Comparison of ENCODE assay signal across 7 mouse cellular contexts in the genomic region with DNA sequence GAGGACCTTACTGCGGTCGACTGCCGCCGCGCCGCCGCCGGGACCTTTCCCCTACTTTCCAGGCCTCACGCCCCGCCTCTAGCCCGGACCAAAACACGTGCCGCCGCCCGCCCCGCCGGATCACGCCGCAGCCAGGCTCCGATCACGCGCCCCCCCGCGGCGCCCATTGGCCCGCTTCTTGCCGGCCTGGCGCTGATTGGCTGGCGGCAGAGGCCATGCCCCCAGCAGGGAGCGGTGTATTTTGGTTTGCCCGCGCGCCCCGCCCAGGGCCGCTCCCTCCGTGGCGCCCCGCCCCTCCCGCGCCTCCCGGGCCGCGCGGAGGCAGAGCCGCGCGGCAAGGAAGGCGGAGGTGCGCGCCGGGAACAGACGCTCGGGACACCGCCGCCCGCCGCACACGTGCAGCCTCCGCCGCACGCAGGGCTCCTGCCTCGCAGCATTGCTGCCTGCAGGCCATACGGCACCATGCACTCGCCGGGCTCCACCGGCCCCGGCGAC. TPM values are rescaled to one million over a fixed set of nuclear protein-coding genes. Genes with fewer than 3 reads are reported as not detected.
DNase-seq lines count a peak whose midpoint lies in the region; ATAC-seq lines count a peak whose summit lies in the region.

A gene (plus strand): TSS at position 212 of the 495 bp plus-strand sequence.

- under 1% methylated on average over 68 of the region's 68 CpGs for WGBS in embryonic facial prominence, embryonic 10.5 days
- WGBS in limb, embryonic 10.5 days, result under 1% methylated on average over 68 of the region's 68 CpGs
- WGBS in midbrain, embryonic 13.5 days, result under 1% methylated on average over 60 of the region's 68 CpGs

- peaks cover 12% of the 10 kb centered on the region; the same call in 1 of the 2 replicates for H3K27me3 ChIP-seq in embryonic facial prominence, embryonic 10.5 days (replicated peaks; ENCODE audit: low read depth, poor library complexity, severe bottlenecking)
- no peaks in the 10 kb centered on the region for H3K27me3 ChIP-seq in limb, embryonic 10.5 days (ENCODE audit: low read depth, poor library complexity, severe bottlenecking)
- peaks cover 8% of the 10 kb centered on the region; the same call in 1 of the 2 replicates for H3K27me3 ChIP-seq in midbrain, embryonic 13.5 days

- peaks cover 29% of the 10 kb centered on the region for H3K36me3 ChIP-seq in embryonic facial prominence, embryonic 10.5 days (replicated peaks)
- peaks cover 28% of the 10 kb centered on the region for H3K36me3 ChIP-seq in limb, embryonic 10.5 days
- H3K36me3 ChIP-seq in midbrain, embryonic 13.5 days, result peaks cover 22% of the 10 kb centered on the region

- H3K9me3 ChIP-seq in embryonic facial prominence, embryonic 10.5 days, result no peaks in the 10 kb centered on the region
- H3K9me3 ChIP-seq in limb, embryonic 10.5 days (replicated peaks), result no peaks in the 10 kb centered on the region
- no peaks in the 10 kb centered on the region for H3K9me3 ChIP-seq in midbrain, embryonic 13.5 days

- peak within 1 kb of the TSS; percentile 92 for H3K4me3 ChIP-seq in embryonic facial prominence, embryonic 10.5 days
- peak within 1 kb of the TSS; percentile 94 for H3K4me3 ChIP-seq in limb, embryonic 10.5 days
- H3K4me3 ChIP-seq in midbrain, embryonic 13.5 days (replicated peaks), result peak within 1 kb of the TSS; percentile 70

- peak; percentile 65 for ATAC-seq in granulocyte monocyte progenitor cell, adult 5-6 weeks (replicated peaks; ENCODE audit: poor library complexity, severe bottlenecking)
- ATAC-seq in midbrain, embryonic 13.5 days, result peak; percentile 91

- peak within 1 kb of the TSS; percentile 99 for H3K27ac ChIP-seq in embryonic facial prominence, embryonic 10.5 days (replicated peaks)
- H3K27ac ChIP-seq in limb, embryonic 10.5 days, result peak within 1 kb of the TSS; percentile 99
- peak within 1 kb of the TSS; percentile 94 for H3K27ac ChIP-seq in midbrain, embryonic 13.5 days

- peaks cover 24% of the 10 kb centered on the region for H3K4me1 ChIP-seq in embryonic facial prominence, embryonic 10.5 days
- peaks cover 24% of the 10 kb centered on the region for H3K4me1 ChIP-seq in limb, embryonic 10.5 days
- H3K4me1 ChIP-seq in midbrain, embryonic 13.5 days (replicated peaks), result peaks cover 35% of the 10 kb centered on the region

- DNase-seq in adrenal gland, postnatal 10 days, result peak; percentile 99
- DNase-seq in embryonic facial prominence, embryonic 10.5 days (ENCODE audit: low spot score), result peak; percentile 99
- DNase-seq in kidney, adult 11 months, result peak; percentile 98
- DNase-seq in limb, embryonic 10.5 days (ENCODE audit: low spot score), result peak; percentile 99
- DNase-seq in spleen, adult 12 weeks (ENCODE audit: low spot score), result peak; percentile 95

- H3K4me2 ChIP-seq in midbrain, embryonic 13.5 days (replicated peaks), result peak within 1 kb of the TSS; percentile 68

- peak within 1 kb of the TSS; percentile 88 for H3K9ac ChIP-seq in midbrain, embryonic 13.5 days (replicated peaks)

RNA-seq across cellular contexts. Expression of the gene that starts here (rescaled TPM):
- total RNA-seq in adrenal gland, postnatal 10 days (2021), result 10 to 100 TPM; 20.5 to 21.4 TPM
- polyA plus RNA-seq in embryonic facial prominence, embryonic 10.5 days (2016; fragmentation: Nextera tagmentation; extraction: Ambion mirVana), result 10.3 and 10.5 TPM in 2 replicates
- total RNA-seq in granulocyte monocyte progenitor cell, adult 5-6 weeks (2014; fragmentation: Nextera tagmentation), result 7.1 and 13.2 TPM in 2 replicates
- 10.0 and 12.7 TPM in 2 replicates for total RNA-seq in granulocyte monocyte progenitor cell, adult 5-6 weeks (2017)
- polyA plus RNA-seq in limb, embryonic 10.5 days (2016; fragmentation: Nextera tagmentation; extraction: Ambion mirVana), result 8.4 and 9.5 TPM in 2 replicates
- polyA plus RNA-seq in midbrain, embryonic 13.5 days (2015; fragmentation: Nextera tagmentation; extraction: Ambion mirVana), result 16.8 and 19.1 TPM in 2 replicates

Comparison
In these comparisons a context has a peak if more than half of its experiments do, and no peak if none do; other contexts are left out.
1. Peak in every context shown above with its lines: DNase-seq, ATAC-seq, H3K4me3 ChIP-seq and H3K27ac ChIP-seq.